16 mouse cellular contexts compared by ENCODE assay signal in genomic region chr11:116210696-116211095, GRCm38 (mm10). TPM values are rescaled to one million over a fixed set of nuclear protein-coding genes. Genes with fewer than 3 reads are reported as not detected.
DNase-seq lines count a peak whose midpoint lies in the region; ATAC-seq and TF ChIP-seq lines count a peak whose summit lies in the region.
"Had no signal": no experiment of that assay in that cellular context is flagged by ENCODE, and none has a peak within 500 bp of the region (broad histone marks: within the 10 kb centered on the region; RNA-seq: fewer than 3 reads in every experiment).

No protein-coding gene starts in this region.

- 63% methylated on average over 5 of the region's 5 CpGs for WGBS in kidney, embryonic 14.5 days
- WGBS in midbrain, embryonic 11.5 days: 80% methylated on average over 5 of the region's 5 CpGs
- 70% methylated on average over 5 of the region's 5 CpGs for WGBS in midbrain, embryonic 14.5 days
- WGBS in large intestine, adult 2 months: 23% methylated on average over 5 of the region's 5 CpGs
- WGBS in lung, postnatal 0 days: 60% methylated on average over 5 of the region's 5 CpGs

- no peak for TF ChIP-seq CTCF in lung, postnatal 0 days (IDR thresholded peaks at IDR 0.05)

- no peak overlapping the region for H3K4me3 ChIP-seq in kidney, embryonic 14.5 days (ENCODE audit: low read length)
- no peak overlapping the region for H3K4me3 ChIP-seq in midbrain, embryonic 11.5 days (ENCODE audit: low read depth, low read length)
- no peak overlapping the region for H3K4me3 ChIP-seq in midbrain, embryonic 14.5 days (replicated peaks; ENCODE audit: low read depth, low read length)
- H3K4me3 ChIP-seq in lung, postnatal 0 days (ENCODE audit: low read depth, low read length): no peak overlapping the region
- H3K4me3 ChIP-seq: forebrain, embryonic 15.5 days; heart, embryonic 12.5 days had no signal

- no peak overlapping the region for H3K9ac ChIP-seq in kidney, embryonic 14.5 days (ENCODE audit: low read depth, low read length)
- H3K9ac ChIP-seq in midbrain, embryonic 11.5 days (ENCODE audit: low read length): no peak overlapping the region
- no peak overlapping the region for H3K9ac ChIP-seq in midbrain, embryonic 14.5 days (replicated peaks; ENCODE audit: low read length)
- no peak overlapping the region for H3K9ac ChIP-seq in lung, postnatal 0 days (replicated peaks; ENCODE audit: low read depth)
- H3K9ac ChIP-seq: forebrain, embryonic 15.5 days; heart, embryonic 12.5 days had no signal

- DNase-seq in kidney, adult 11 months: peak; percentile 67
- DNase-seq in midbrain, embryonic 11.5 days (ENCODE audit: low spot score, missing footprints): peak; percentile 41
- DNase-seq in midbrain, embryonic 14.5 days: no peak
- peak; percentile 98 for DNase-seq in large intestine, adult 2 months (ENCODE audit: low read depth, low spot score)
- DNase-seq in retina, embryonic 14.5 days (ENCODE audit: low spot score): no peak
- DNase-seq in lung, postnatal 0 days (ENCODE audit: low spot score): no peak
- no peak for DNase-seq in cerebellum, adult 9-11 months
- DNase-seq: adrenal gland, postnatal 10 days; cerebellum, adult 18-20 months; gastrocnemius, postnatal 36 days; right cerebral cortex, adult 18-20 months; thymus, postnatal 14 days had no signal

- H3K9me3 ChIP-seq in kidney, embryonic 14.5 days (ENCODE audit: control insufficient read depth, low read length): no peaks in the 10 kb centered on the region
- no peaks in the 10 kb centered on the region for H3K9me3 ChIP-seq in midbrain, embryonic 11.5 days (ENCODE audit: control insufficient read depth, low read length)
- H3K9me3 ChIP-seq in midbrain, embryonic 14.5 days (ENCODE audit: control insufficient read depth, low read length): no peaks in the 10 kb centered on the region
- no peaks in the 10 kb centered on the region for H3K9me3 ChIP-seq in lung, postnatal 0 days (ENCODE audit: low read length)
- H3K9me3 ChIP-seq: forebrain, embryonic 15.5 days; heart, embryonic 12.5 days had no signal

- no peaks in the 10 kb centered on the region for H3K4me1 ChIP-seq in kidney, embryonic 14.5 days (ENCODE audit: control insufficient read depth, insufficient read depth, low read length)
- no peaks in the 10 kb centered on the region for H3K4me1 ChIP-seq in midbrain, embryonic 11.5 days (ENCODE audit: control insufficient read depth, insufficient read depth, low read length)
- no peaks in the 10 kb centered on the region for H3K4me1 ChIP-seq in midbrain, embryonic 14.5 days (ENCODE audit: control insufficient read depth, insufficient read depth, low read length)
- H3K4me1 ChIP-seq in lung, postnatal 0 days (ENCODE audit: insufficient read depth, low read depth, low read length): no peaks in the 10 kb centered on the region
- H3K4me1 ChIP-seq: forebrain, embryonic 15.5 days; heart, embryonic 12.5 days had no signal

- no peak overlapping the region for H3K27ac ChIP-seq in kidney, embryonic 14.5 days (ENCODE audit: low read depth, low read length)
- H3K27ac ChIP-seq in midbrain, embryonic 11.5 days (ENCODE audit: low read depth, low read length): no peak overlapping the region
- H3K27ac ChIP-seq in midbrain, embryonic 14.5 days (replicated peaks; ENCODE audit: low read depth, low read length): no peak overlapping the region
- H3K27ac ChIP-seq in lung, postnatal 0 days (ENCODE audit: low read length): no peak overlapping the region
- H3K27ac ChIP-seq: forebrain, embryonic 15.5 days had no signal

- no peaks in the 10 kb centered on the region for H3K27me3 ChIP-seq in kidney, embryonic 14.5 days (ENCODE audit: control insufficient read depth, insufficient read depth, low read length)
- no peaks in the 10 kb centered on the region for H3K27me3 ChIP-seq in midbrain, embryonic 11.5 days (ENCODE audit: control insufficient read depth, insufficient read depth, low read length)
- no peaks in the 10 kb centered on the region for H3K27me3 ChIP-seq in midbrain, embryonic 14.5 days (ENCODE audit: control insufficient read depth, insufficient read depth, low read length)
- H3K27me3 ChIP-seq in lung, postnatal 0 days (replicated peaks; ENCODE audit: insufficient read depth, low read length): no peaks in the 10 kb centered on the region
- H3K27me3 ChIP-seq: forebrain, embryonic 15.5 days; heart, embryonic 12.5 days had no signal

- H3K4me2 ChIP-seq in kidney, embryonic 14.5 days (replicated peaks; ENCODE audit: low read depth, low read length): no peak overlapping the region
- H3K4me2 ChIP-seq in midbrain, embryonic 11.5 days: no peak overlapping the region
- H3K4me2 ChIP-seq in midbrain, embryonic 14.5 days (ENCODE audit: low read length): no peak overlapping the region
- no peak overlapping the region for H3K4me2 ChIP-seq in lung, postnatal 0 days (replicated peaks; ENCODE audit: low read depth, low read length)
- H3K4me2 ChIP-seq: forebrain, embryonic 15.5 days; heart, embryonic 12.5 days had no signal

- TF ChIP-seq EP300 in lung, postnatal 0 days (IDR thresholded peaks at IDR 0.05): no peak

- no peak; the same call in 1 of the 2 replicates for ATAC-seq in kidney, embryonic 14.5 days (ENCODE audit: low FRiP score, low TSS enrichment)
- no peak for ATAC-seq in midbrain, embryonic 11.5 days (ENCODE audit: low FRiP score)
- no peak for ATAC-seq in midbrain, embryonic 14.5 days (ENCODE audit: low FRiP score, low TSS enrichment)
- no peak for ATAC-seq in lung, postnatal 0 days
- ATAC-seq: forebrain, embryonic 15.5 days; midbrain, embryonic 16.5 days had no signal

- H3K36me3 ChIP-seq in kidney, embryonic 14.5 days (ENCODE audit: control insufficient read depth, insufficient read depth, low read length): peaks cover 12% of the 10 kb centered on the region
- peaks cover 4% of the 10 kb centered on the region; the same call in 1 of the 2 replicates for H3K36me3 ChIP-seq in midbrain, embryonic 11.5 days (ENCODE audit: control insufficient read depth, insufficient read depth, low read length)
- H3K36me3 ChIP-seq in midbrain, embryonic 14.5 days (ENCODE audit: control insufficient read depth, insufficient read depth, low read length): peaks cover 23% of the 10 kb centered on the region
- peaks cover 4% of the 10 kb centered on the region; the same call in 1 of the 2 replicates for H3K36me3 ChIP-seq in lung, postnatal 0 days (ENCODE audit: insufficient read depth, low read length)

RNA-seq across cellular contexts. Expression of gene Acox1, which starts 11.9 kb away (rescaled TPM):
- 16.3 and 27.4 TPM in 2 replicates for polyA plus RNA-seq in kidney, embryonic 14.5 days (2014; fragmentation: Nextera tagmentation; extraction: Ambion mirVana)
- polyA plus RNA-seq in midbrain, embryonic 11.5 days (2014; fragmentation: Nextera tagmentation; extraction: Ambion mirVana): 32.8 and 36.1 TPM in 2 replicates
- 50.5 and 68.3 TPM in 2 replicates for polyA plus RNA-seq in midbrain, embryonic 14.5 days (2014; fragmentation: Nextera tagmentation; extraction: Ambion mirVana)
- polyA plus RNA-seq in large intestine, adult 2 months (2012; rRNA removed): 86.6 and 168 TPM in 2 replicates
- polyA plus RNA-seq in lung, postnatal 0 days (2015; fragmentation: Nextera tagmentation; extraction: Ambion mirVana): 31.7 and 33.5 TPM in 2 replicates

RNA-seq across cellular contexts. Expression of gene Ten1, which starts 12.0 kb away (rescaled TPM):
- polyA plus RNA-seq in kidney, embryonic 14.5 days (2014; fragmentation: Nextera tagmentation; extraction: Ambion mirVana): 74.1 and 76.3 TPM in 2 replicates
- 48.6 and 55.6 TPM in 2 replicates for polyA plus RNA-seq in midbrain, embryonic 11.5 days (2014; fragmentation: Nextera tagmentation; extraction: Ambion mirVana)
- polyA plus RNA-seq in midbrain, embryonic 14.5 days (2014; fragmentation: Nextera tagmentation; extraction: Ambion mirVana): 77.0 and 97.9 TPM in 2 replicates
- polyA plus RNA-seq in large intestine, adult 2 months (2012; rRNA removed): 52.3 and 55.4 TPM in 2 replicates
- polyA plus RNA-seq in lung, postnatal 0 days (2015; fragmentation: Nextera tagmentation; extraction: Ambion mirVana): 74.7 and 79.0 TPM in 2 replicates

RNA-seq across cellular contexts. Expression of gene Evpl, which starts 27.2 kb away (rescaled TPM):
- 1.4 and 2.6 TPM in 2 replicates for polyA plus RNA-seq in kidney, embryonic 14.5 days (2014; fragmentation: Nextera tagmentation; extraction: Ambion mirVana)
- 0.26 TPM in 2 replicates for polyA plus RNA-seq in midbrain, embryonic 11.5 days (2014; fragmentation: Nextera tagmentation; extraction: Ambion mirVana)
- 0.36 and 0.43 TPM in 2 replicates for polyA plus RNA-seq in midbrain, embryonic 14.5 days (2014; fragmentation: Nextera tagmentation; extraction: Ambion mirVana)
- polyA plus RNA-seq in large intestine, adult 2 months (2012; rRNA removed): 6.9 and 8.5 TPM in 2 replicates
- 2.9 and 4.2 TPM in 2 replicates for polyA plus RNA-seq in lung, postnatal 0 days (2015; fragmentation: Nextera tagmentation; extraction: Ambion mirVana)

RNA-seq across cellular contexts. Expression of gene Fbf1, which starts 42.7 kb away (rescaled TPM):
- 19.6 and 36.8 TPM in 2 replicates for polyA plus RNA-seq in kidney, embryonic 14.5 days (2014; fragmentation: Nextera tagmentation; extraction: Ambion mirVana)
- 28.7 and 30.1 TPM in 2 replicates for polyA plus RNA-seq in midbrain, embryonic 11.5 days (2014; fragmentation: Nextera tagmentation; extraction: Ambion mirVana)
- 44.2 and 58.9 TPM in 2 replicates for polyA plus RNA-seq in midbrain, embryonic 14.5 days (2014; fragmentation: Nextera tagmentation; extraction: Ambion mirVana)
- 7.6 and 10.4 TPM in 2 replicates for polyA plus RNA-seq in large intestine, adult 2 months (2012; rRNA removed)
- 11.9 and 16.6 TPM in 2 replicates for polyA plus RNA-seq in lung, postnatal 0 days (2015; fragmentation: Nextera tagmentation; extraction: Ambion mirVana)

Comparison
In these comparisons a context has a peak if more than half of its experiments do, and no peak if none do; other contexts are left out.
1. DNase-seq: peak in kidney, adult 11 months (single experiment), midbrain, embryonic 11.5 days (single experiment) and large intestine, adult 2 months (single experiment); none in midbrain, embryonic 14.5 days (single experiment), retina, embryonic 14.5 days (single experiment), lung, postnatal 0 days (single experiment) and cerebellum, adult 9-11 months (single experiment).